Mouse (Mus musculus) C2C12 (cell line): ENCODE measurements around the gene Slx1b.

Source experiments
- MAX ChIP-seq: IDR thresholded peaks from one replicate; pipeline ENCODE4 v1.6.1; 2011; ENCODE audit warnings: mild to moderate bottlenecking, control low read depth
- MYOG ChIP-seq: IDR thresholded peaks from one replicate; pipeline ENCODE4 v1.6.1; 2011; ENCODE audit not compliant: control insufficient read depth, insufficient read length; ENCODE audit errors: extremely low read depth
- USF1 ChIP-seq: IDR thresholded peaks from one replicate; pipeline ENCODE4 v1.6.1; 2011; ENCODE audit warnings: low read depth, mild to moderate bottlenecking, control low read depth, moderate library complexity

DNA sequence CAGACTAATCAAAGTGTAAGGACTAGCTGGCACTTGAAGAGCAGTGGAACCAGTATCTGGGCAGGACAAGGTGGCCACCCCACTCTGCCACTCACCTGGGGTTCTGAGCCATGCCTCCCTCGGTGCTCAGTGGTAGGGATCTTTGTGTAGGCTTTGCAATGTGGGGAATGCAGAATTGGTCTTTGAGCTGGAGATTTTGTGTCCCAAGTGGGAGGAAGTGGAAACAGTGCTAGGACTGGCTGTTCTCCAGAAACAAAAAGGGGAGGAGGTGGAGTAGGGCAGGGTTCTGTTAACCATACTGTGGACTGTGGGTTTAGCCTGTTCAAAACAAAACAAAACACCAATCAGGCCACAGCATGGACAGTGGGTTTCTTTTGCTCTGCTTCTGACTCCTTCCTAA lies 19.4 kb downstream of the Slx1b start, which contains the start of gene Sult1a1:
- TF ChIP-seq MYOG (no peak), MAX (no peak), USF1 (no peak)
